Mouse (Mus musculus) limb, embryonic 13.5 days (tissue): ENCODE measurements at regions not wholly inside any gene's neighbourhood (a gene's known extent, or its start where the extent isn't known, plus 50 kb on each side); places are given as distances from the start of the nearest gene placed in this dataset.
A peak's percentile ranks its signal among the peaks of the same experiment; 100 is the strongest.

Experiments used
- ATAC-seq: fragments of 200-750 bp; cut with Nextera tagmentation; 2 replicates; pipeline ENCODE4 v1.8.0; 2017; ENCODE audit warnings: low read depth, moderate number of reproducible peaks, moderate TSS enrichment; ENCODE audit not compliant: low FRiP score
- H3K27ac ChIP-seq: fragments of 300-500 bp; sonication (generic); 2 replicates; pipeline ENCODE4 v1.5.1; 2015; ENCODE audit warnings: inconsistent platforms, mild to moderate bottlenecking, moderate library complexity
- H3K27me3 ChIP-seq: fragments of 300-500 bp; sonication (generic); 2 replicates; pipeline ENCODE4 v1.6.1; 2015; ENCODE audit warnings: mild to moderate bottlenecking, inconsistent platforms
- H3K36me3 ChIP-seq: fragments of 300-500 bp; sonication (generic); 2 replicates; pipeline ENCODE4 v1.6.1; 2015; ENCODE audit warnings: inconsistent platforms, mild to moderate bottlenecking, moderate library complexity
- H3K4me1 ChIP-seq: fragments of 300-500 bp; sonication (generic); 2 replicates; pipeline ENCODE4 v1.6.1; 2015; ENCODE audit warnings: inconsistent platforms
- H3K4me2 ChIP-seq: fragments of 300-500 bp; sonication (generic); replicated peaks from 2 replicates; pipeline ENCODE4 v1.6.1; 2015; ENCODE audit warnings: inconsistent platforms, mild to moderate bottlenecking, moderate library complexity
- H3K4me3 ChIP-seq: fragments of 300-500 bp; sonication (generic); 2 replicates; pipeline ENCODE4 v1.5.1; 2015; ENCODE audit warnings: moderate library complexity, mild to moderate bottlenecking, inconsistent platforms
- H3K9ac ChIP-seq: fragments of 300-500 bp; sonication (generic); 2 replicates; pipeline ENCODE4 v1.6.1; 2015; ENCODE audit warnings: mild to moderate bottlenecking, inconsistent platforms
- H3K9me3 ChIP-seq: fragments of 300-500 bp; sonication (generic); 2 replicates; pipeline ENCODE4 v1.6.1; 2016; ENCODE audit warnings: inconsistent platforms
- WGBS: fragments of 180-500 bp; shearing (Covaris S2); methylation state at CpG from one replicate; pipeline ENCODE4 v1.1.7; 2015; 5-methylcytosine and 5-hydroxymethylcytosine counted together

DNA sequence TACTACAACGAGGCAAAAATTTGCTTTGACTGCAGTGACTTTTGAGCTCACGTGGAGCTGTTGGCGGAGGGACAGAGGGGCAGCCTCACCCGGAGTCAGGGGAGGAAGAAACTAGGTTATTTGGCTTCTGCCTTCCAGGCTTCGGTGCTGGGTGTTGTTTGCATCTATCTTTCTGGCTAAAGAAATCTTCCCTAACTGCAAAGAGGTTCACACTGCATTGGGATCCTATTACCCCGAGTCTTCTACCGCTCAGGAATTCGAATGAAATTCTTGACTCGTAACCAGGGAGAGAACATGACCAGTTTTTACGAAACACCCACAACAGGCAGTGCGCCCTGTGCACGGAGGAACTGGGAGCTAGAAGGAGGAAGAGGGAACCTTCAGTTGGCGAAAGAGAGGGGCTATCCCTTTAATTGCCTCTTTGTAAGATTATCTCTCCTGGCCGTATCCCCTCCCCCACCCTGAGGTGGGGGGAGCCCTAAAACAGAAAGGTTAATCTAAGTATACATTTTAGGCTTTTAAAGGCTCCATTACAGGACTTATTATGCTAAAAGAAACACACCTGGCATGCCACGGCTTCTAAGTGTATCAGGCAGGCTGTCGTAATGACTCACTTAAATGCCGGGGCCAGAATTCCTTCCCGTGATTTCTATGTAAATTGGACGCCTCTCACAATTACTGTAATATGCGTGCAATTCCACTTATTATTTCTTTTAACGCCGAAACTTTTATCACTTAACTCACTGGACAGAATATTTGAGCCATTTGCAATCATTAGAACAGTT lies 115.5 kb upstream of the A230072I06Rik start:
- ATAC-seq, result no peak
- WGBS, result 13% methylated on average over 22 of the region's 22 CpGs

GRCm38 (mm10) chr8:12165487-12166152 lies 113.0 kb upstream of the A230072I06Rik start:
- Histone ChIP-seq H3K27ac (no peak overlapping the region), H3K27me3 (peaks cover 38% of the 10 kb centered on the region)

More for the DNA sequence above, 115.5 kb upstream of the A230072I06Rik start:
- H3K27me3 ChIP-seq, result peaks cover 37% of the 10 kb centered on the region
- H3K27ac ChIP-seq, result no peak overlapping the region
- no peaks in the 10 kb centered on the region for H3K9me3 ChIP-seq
- no peak overlapping the region for H3K9ac ChIP-seq
- H3K4me3 ChIP-seq, result peak overlapping the region; percentile 26
- H3K36me3 ChIP-seq, result no peaks in the 10 kb centered on the region
- H3K4me1 ChIP-seq, result peaks cover 16% of the 10 kb centered on the region
- H3K4me2 ChIP-seq, result peak overlapping the region; percentile 60

GRCm38 (mm10) chr8:12171788-12172187 lies 106.8 kb upstream of the A230072I06Rik start:
- no peak for ATAC-seq
- 76% methylated on average over 12 of the region's 12 CpGs for WGBS
- Histone ChIP-seq H3K4me3 (no peak overlapping the region), H3K9ac (no peak overlapping the region), H3K4me2 (no peak overlapping the region), H3K27me3 (peaks cover 29% of the 10 kb centered on the region; the same call in 1 of the 2 replicates), H3K9me3 (no peaks in the 10 kb centered on the region), H3K27ac (no peak overlapping the region), H3K36me3 (no peaks in the 10 kb centered on the region), H3K4me1 (peaks cover 31% of the 10 kb centered on the region)

More at GRCm38 (mm10) chr8:12165487-12166152, 113.0 kb upstream of the A230072I06Rik start:
- H3K4me1 ChIP-seq, result peaks cover 23% of the 10 kb centered on the region
- H3K36me3 ChIP-seq, result no peaks in the 10 kb centered on the region
- no peak overlapping the region for H3K4me2 ChIP-seq
- 56% methylated on average over 23 of the region's 23 CpGs for WGBS
- no peak overlapping the region for H3K9ac ChIP-seq
- no peak for ATAC-seq
- H3K9me3 ChIP-seq, result no peaks in the 10 kb centered on the region
- H3K4me3 ChIP-seq, result no peak overlapping the region

DNA sequence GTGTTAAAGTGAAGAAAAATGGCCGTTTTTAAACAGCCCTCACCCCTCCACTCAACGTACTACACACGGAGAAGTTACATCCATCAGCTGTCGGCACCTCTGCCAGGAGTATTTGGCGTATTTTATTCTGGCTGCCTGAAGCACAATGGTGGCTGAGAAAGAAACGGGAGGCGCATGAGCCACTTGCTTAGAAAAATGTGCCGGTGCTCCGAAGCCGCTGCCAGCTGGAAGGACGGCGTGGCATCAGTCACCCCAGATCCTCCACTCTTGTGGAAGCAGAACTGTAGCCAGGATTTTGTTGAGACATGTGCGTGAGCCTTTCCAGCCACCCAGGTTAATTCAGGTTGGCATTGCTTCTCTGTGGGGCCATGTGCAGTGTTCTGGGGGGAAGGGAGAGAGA lies 103.1 kb upstream of the A230072I06Rik start:
- Histone ChIP-seq H3K9me3 (no peaks in the 10 kb centered on the region), H3K36me3 (no peaks in the 10 kb centered on the region), H3K27ac (no peak overlapping the region), H3K4me1 (peaks cover 28% of the 10 kb centered on the region), H3K27me3 (peaks cover 27% of the 10 kb centered on the region; the same call in 1 of the 2 replicates), H3K9ac (no peak overlapping the region), H3K4me3 (no peak overlapping the region), H3K4me2 (no peak overlapping the region)
- ATAC-seq, result no peak
- WGBS, result 73% methylated on average over 13 of the region's 13 CpGs

DNA sequence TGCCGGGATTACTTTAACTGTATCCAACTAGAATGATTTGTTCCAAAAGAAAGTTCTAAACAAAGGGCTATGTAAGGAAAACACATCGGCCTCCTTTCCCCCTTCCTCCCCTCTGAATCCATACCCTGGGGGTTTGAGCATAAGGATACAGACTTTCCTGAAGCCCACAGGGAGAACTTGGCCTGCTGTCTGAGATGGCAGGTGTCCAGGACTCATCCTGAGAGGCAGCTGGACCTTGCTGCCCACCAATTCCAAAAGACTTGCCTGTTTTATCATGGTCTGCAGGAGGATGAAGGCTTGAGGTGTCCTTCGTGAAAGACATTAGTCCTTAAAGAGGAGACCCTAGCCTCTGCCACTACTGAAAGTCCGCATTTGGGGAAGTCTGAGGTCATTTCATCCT lies 94.0 kb upstream of the A230072I06Rik start:
- Histone ChIP-seq H3K36me3 (no peaks in the 10 kb centered on the region), H3K4me2 (no peak overlapping the region), H3K9ac (no peak overlapping the region), H3K4me3 (no peak overlapping the region), H3K9me3 (no peaks in the 10 kb centered on the region), H3K27ac (no peak overlapping the region), H3K4me1 (no peaks in the 10 kb centered on the region), H3K27me3 (peaks cover 6% of the 10 kb centered on the region; the same call in 1 of the 2 replicates)
- WGBS, result 80% methylated on average over 4 of the region's 4 CpGs
- ATAC-seq, result no peak

- WGBS, result 94% methylated on average over 3 of the region's 3 CpGs
- Histone ChIP-seq H3K4me2 (no peak overlapping the region), H3K9me3 (no peaks in the 10 kb centered on the region), H3K27me3 (no peaks in the 10 kb centered on the region), H3K9ac (no peak overlapping the region), H3K4me1 (no peaks in the 10 kb centered on the region), H3K4me3 (no peak overlapping the region), H3K27ac (no peak overlapping the region), H3K36me3 (no peaks in the 10 kb centered on the region)
- ATAC-seq, result no peak
Observed at GRCm38 (mm10) chr8:12187366-12187765, 91.3 kb upstream of the A230072I06Rik start.

- no peaks in the 10 kb centered on the region for H3K27me3 ChIP-seq
- no peak overlapping the region for H3K4me2 ChIP-seq
- no peaks in the 10 kb centered on the region for H3K9me3 ChIP-seq
- no peak overlapping the region for H3K27ac ChIP-seq
- 89% methylated on average over 5 of the region's 5 CpGs for whole genome bisulfite sequencing
- H3K4me3 ChIP-seq, result no peak overlapping the region
- no peak for ATAC-seq
- H3K9ac ChIP-seq, result no peak overlapping the region
- no peaks in the 10 kb centered on the region for H3K36me3 ChIP-seq
- no peaks in the 10 kb centered on the region for H3K4me1 ChIP-seq
Observed at GRCm38 (mm10) chr8:12188451-12188850, 90.2 kb upstream of the A230072I06Rik start.

GRCm38 (mm10) chr8:12188960-12189359 lies 89.7 kb upstream of the A230072I06Rik start:
- 75% methylated on average over 4 of the region's 4 CpGs for WGBS
- no peaks in the 10 kb centered on the region for H3K4me1 ChIP-seq
- no peaks in the 10 kb centered on the region for H3K36me3 ChIP-seq
- H3K9me3 ChIP-seq, result no peaks in the 10 kb centered on the region
- no peak overlapping the region for H3K9ac ChIP-seq
- no peak overlapping the region for H3K4me3 ChIP-seq
- no peaks in the 10 kb centered on the region for H3K27me3 ChIP-seq
- no peak overlapping the region for H3K27ac ChIP-seq
- ATAC-seq, result no peak
- H3K4me2 ChIP-seq, result no peak overlapping the region

DNA sequence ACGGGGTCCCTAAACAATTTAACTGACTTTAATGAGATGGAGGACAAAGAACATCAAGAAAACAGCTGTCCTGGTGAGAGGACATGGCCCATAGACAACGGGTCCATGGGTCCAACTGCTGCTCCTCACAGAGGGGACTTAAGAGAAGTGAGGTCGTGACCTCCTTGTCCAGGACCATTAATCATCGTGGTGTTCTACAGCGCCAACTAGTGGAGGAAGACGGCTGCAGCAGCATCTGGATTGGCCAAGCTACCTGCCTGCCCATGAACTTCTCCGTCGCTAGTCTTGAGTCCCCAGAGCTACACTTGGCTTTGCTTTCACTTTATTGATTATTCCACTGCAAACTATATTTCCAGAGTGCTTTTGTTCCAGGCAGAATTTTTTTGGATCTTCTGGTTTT lies 86.6 kb upstream of the A230072I06Rik start:
- 27% methylated on average over 8 of the region's 8 CpGs for WGBS

GRCm38 (mm10) chr8:12205909-12206308 lies 72.7 kb upstream of the A230072I06Rik start:
- Histone ChIP-seq H3K27me3 (no peaks in the 10 kb centered on the region), H3K9me3 (no peaks in the 10 kb centered on the region), H3K27ac (no peak overlapping the region), H3K4me2 (no peak overlapping the region), H3K4me3 (no peak overlapping the region), H3K36me3 (no peaks in the 10 kb centered on the region), H3K9ac (no peak overlapping the region), H3K4me1 (no peaks in the 10 kb centered on the region)
- ATAC-seq, result no peak
- WGBS, result 76% methylated on average over 1 of the region's 1 CpGs

More for the DNA sequence above, 86.6 kb upstream of the A230072I06Rik start:
- H3K27ac ChIP-seq, result no peak overlapping the region
- H3K4me1 ChIP-seq, result no peaks in the 10 kb centered on the region
- no peak for ATAC-seq
- no peak overlapping the region for H3K4me2 ChIP-seq
- no peak overlapping the region for H3K9ac ChIP-seq
- H3K27me3 ChIP-seq, result no peaks in the 10 kb centered on the region
- no peaks in the 10 kb centered on the region for H3K9me3 ChIP-seq
- H3K4me3 ChIP-seq, result no peak overlapping the region
- H3K36me3 ChIP-seq, result no peaks in the 10 kb centered on the region

- Histone ChIP-seq H3K27me3 (0 out of 2 replicates have a peak, but pooled peaks cover 4% of the 10 kb centered on the region), H3K9me3 (no peaks in the 10 kb centered on the region), H3K36me3 (no peaks in the 10 kb centered on the region), H3K9ac (no peak overlapping the region), H3K4me2 (no peak overlapping the region), H3K27ac (no peak overlapping the region), H3K4me1 (no peaks in the 10 kb centered on the region), H3K4me3 (no peak overlapping the region)
- no peak for ATAC-seq
- 87% methylated on average over 3 of the region's 3 CpGs for WGBS
Observed at GRCm38 (mm10) chr8:12207412-12207811, 71.2 kb upstream of the A230072I06Rik start.

DNA sequence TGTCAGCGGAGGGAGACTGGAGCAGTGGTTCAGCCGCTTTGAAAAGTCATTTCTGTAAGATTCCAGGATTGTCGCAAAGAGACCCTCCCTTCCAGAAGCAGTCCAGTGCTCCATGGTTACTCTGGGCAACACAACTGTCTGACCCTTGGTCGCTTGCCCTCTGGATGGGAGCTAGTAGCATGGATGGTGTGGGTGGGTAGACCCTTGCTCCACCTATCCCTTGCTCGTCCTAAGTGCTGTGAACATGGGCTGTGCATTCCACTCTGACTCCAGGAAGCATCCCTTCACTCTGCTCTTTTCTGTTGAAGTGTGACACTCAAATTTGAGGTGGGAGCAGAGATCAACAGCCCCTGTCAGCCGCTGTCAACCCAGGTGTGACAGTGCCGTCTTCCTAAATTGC lies 64.8 kb upstream of the A230072I06Rik start:
- Histone ChIP-seq H3K4me2 (no peak overlapping the region), H3K27ac (no peak overlapping the region), H3K4me1 (peaks cover 7% of the 10 kb centered on the region), H3K9me3 (no peaks in the 10 kb centered on the region), H3K36me3 (no peaks in the 10 kb centered on the region), H3K4me3 (no peak overlapping the region), H3K9ac (no peak overlapping the region), H3K27me3 (peaks cover 42% of the 10 kb centered on the region)
- ATAC-seq, result no peak
- WGBS, result 65% methylated on average over 7 of the region's 7 CpGs
